In the genomic region with DNA sequence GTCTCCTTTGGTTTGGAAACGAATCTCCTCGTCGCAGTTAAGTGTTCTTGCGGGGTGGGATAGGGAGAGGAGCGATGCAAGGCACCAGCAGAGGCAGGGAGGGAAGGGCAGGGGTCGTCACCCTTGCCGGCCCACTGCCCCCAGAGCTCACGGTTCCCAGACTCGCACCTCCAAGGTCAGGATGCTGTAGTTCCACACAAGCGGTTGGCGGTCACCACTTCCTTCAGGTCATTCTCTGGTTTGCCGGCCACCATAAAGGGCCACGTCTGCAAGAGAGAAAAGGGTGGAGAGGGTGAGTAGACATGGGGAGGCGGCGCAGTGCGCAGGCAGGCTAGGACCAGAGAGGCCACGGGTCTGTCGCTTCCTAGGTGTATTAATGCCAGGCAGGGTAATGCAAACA, we compare ENCODE assay signal across 10 mouse cellular contexts. TPM values are rescaled to one million over a fixed set of nuclear protein-coding genes. Genes with fewer than 3 reads are reported as not detected.
A peak's percentile ranks its signal among the peaks of the same experiment; 100 is the strongest.
DNase-seq lines count a peak whose midpoint lies in the region; ATAC-seq lines count a peak whose summit lies in the region.
"Had no signal": no experiment of that assay in that cellular context is flagged by ENCODE, and none has a peak within 500 bp of the region (broad histone marks: within the 10 kb centered on the region; RNA-seq: fewer than 3 reads in every experiment).

No protein-coding gene starts in this region.

- no peak overlapping the region for H3K4me3 ChIP-seq in forebrain, embryonic 15.5 days
- no peak overlapping the region for H3K4me3 ChIP-seq in forebrain, embryonic 14.5 days (ENCODE audit: low read depth, low read length)
- H3K4me3 ChIP-seq in neural tube, embryonic 15.5 days (replicated peaks), result no peak overlapping the region
- peak overlapping the region; percentile 41 for H3K4me3 ChIP-seq in liver, embryonic 11.5 days (ENCODE audit: low read depth, low read length)
- peak overlapping the region; percentile 59 for H3K4me3 ChIP-seq in stomach, embryonic 16.5 days (replicated peaks; ENCODE audit: low read length)

- H3K27me3 ChIP-seq in forebrain, embryonic 15.5 days, result peaks cover 81% of the 10 kb centered on the region
- peaks cover 81% of the 10 kb centered on the region for H3K27me3 ChIP-seq in forebrain, embryonic 14.5 days (replicated peaks; ENCODE audit: control insufficient read depth, insufficient read depth, low read length)
- peaks cover 85% of the 10 kb centered on the region for H3K27me3 ChIP-seq in neural tube, embryonic 15.5 days (replicated peaks)
- peaks cover 88% of the 10 kb centered on the region for H3K27me3 ChIP-seq in liver, embryonic 11.5 days (replicated peaks; ENCODE audit: control insufficient read depth, insufficient read depth, low read length)
- peaks cover 16% of the 10 kb centered on the region for H3K27me3 ChIP-seq in stomach, embryonic 16.5 days (ENCODE audit: control insufficient read depth, insufficient read depth, low read length)

- H3K9ac ChIP-seq in forebrain, embryonic 15.5 days (replicated peaks), result no peak overlapping the region
- H3K9ac ChIP-seq in forebrain, embryonic 14.5 days (ENCODE audit: low read length), result no peak overlapping the region
- H3K9ac ChIP-seq in neural tube, embryonic 15.5 days (replicated peaks), result no peak overlapping the region
- H3K9ac ChIP-seq in liver, embryonic 11.5 days (ENCODE audit: low read depth, low read length), result peak overlapping the region; percentile 43; the same call in 1 of the 2 replicates
- H3K9ac ChIP-seq in stomach, embryonic 16.5 days (ENCODE audit: low read length), result peak overlapping the region; percentile 79

- H3K9me3 ChIP-seq in forebrain, embryonic 15.5 days, result no peaks in the 10 kb centered on the region
- no peaks in the 10 kb centered on the region for H3K9me3 ChIP-seq in forebrain, embryonic 14.5 days (replicated peaks; ENCODE audit: control insufficient read depth, low read length)
- no peaks in the 10 kb centered on the region for H3K9me3 ChIP-seq in neural tube, embryonic 15.5 days (replicated peaks)
- H3K9me3 ChIP-seq in liver, embryonic 11.5 days (ENCODE audit: control insufficient read depth, low read length), result no peaks in the 10 kb centered on the region
- H3K9me3 ChIP-seq in stomach, embryonic 16.5 days (replicated peaks; ENCODE audit: control insufficient read depth, low read length), result no peaks in the 10 kb centered on the region

- peak; percentile 32; the same call in 1 of the 2 replicates for ATAC-seq in forebrain, embryonic 15.5 days (replicated peaks)
- ATAC-seq in forebrain, embryonic 14.5 days, result no peak
- no peak for ATAC-seq in neural tube, embryonic 15.5 days (ENCODE audit: low FRiP score)
- ATAC-seq in liver, embryonic 11.5 days (replicated peaks; ENCODE audit: low FRiP score), result no peak
- no peak for ATAC-seq in stomach, embryonic 16.5 days (ENCODE audit: insufficient read depth, low FRiP score)
- ATAC-seq: hindbrain, postnatal 0 days had no signal

- no peak overlapping the region for H3K27ac ChIP-seq in forebrain, embryonic 15.5 days (replicated peaks)
- H3K27ac ChIP-seq in forebrain, embryonic 14.5 days (ENCODE audit: low read depth, low read length), result no peak overlapping the region
- H3K27ac ChIP-seq in neural tube, embryonic 15.5 days (replicated peaks), result no peak overlapping the region
- H3K27ac ChIP-seq in liver, embryonic 11.5 days (ENCODE audit: low read depth, low read length), result peak overlapping the region; percentile 32; the same call in 1 of the 2 replicates
- H3K27ac ChIP-seq in stomach, embryonic 16.5 days (ENCODE audit: low read length), result peak overlapping the region; percentile 93
- H3K27ac ChIP-seq: hindbrain, postnatal 0 days had no signal

- no peaks in the 10 kb centered on the region for H3K36me3 ChIP-seq in forebrain, embryonic 15.5 days
- no peaks in the 10 kb centered on the region for H3K36me3 ChIP-seq in forebrain, embryonic 14.5 days (ENCODE audit: control insufficient read depth, insufficient read depth, low read length)
- no peaks in the 10 kb centered on the region for H3K36me3 ChIP-seq in neural tube, embryonic 15.5 days
- H3K36me3 ChIP-seq in liver, embryonic 11.5 days (ENCODE audit: control insufficient read depth, insufficient read depth, low read length), result no peaks in the 10 kb centered on the region
- H3K36me3 ChIP-seq in stomach, embryonic 16.5 days (ENCODE audit: control insufficient read depth, insufficient read depth, low read length), result no peaks in the 10 kb centered on the region

- no peak overlapping the region for H3K4me2 ChIP-seq in forebrain, embryonic 15.5 days (replicated peaks)
- no peak overlapping the region for H3K4me2 ChIP-seq in forebrain, embryonic 14.5 days (ENCODE audit: low read length)
- no peak overlapping the region for H3K4me2 ChIP-seq in neural tube, embryonic 15.5 days
- peak overlapping the region; percentile 49 for H3K4me2 ChIP-seq in liver, embryonic 11.5 days
- peak overlapping the region; percentile 46 for H3K4me2 ChIP-seq in stomach, embryonic 16.5 days (ENCODE audit: low read depth, low read length)

- peaks cover 17% of the 10 kb centered on the region; the same call in 1 of the 2 replicates for H3K4me1 ChIP-seq in forebrain, embryonic 15.5 days
- H3K4me1 ChIP-seq in forebrain, embryonic 14.5 days (ENCODE audit: control insufficient read depth, insufficient read depth, low read length), result no peaks in the 10 kb centered on the region
- peaks cover 11% of the 10 kb centered on the region for H3K4me1 ChIP-seq in neural tube, embryonic 15.5 days
- no peaks in the 10 kb centered on the region; the same call in 1 of the 2 replicates for H3K4me1 ChIP-seq in liver, embryonic 11.5 days (replicated peaks; ENCODE audit: control insufficient read depth, insufficient read depth, low read length)
- H3K4me1 ChIP-seq in stomach, embryonic 16.5 days (ENCODE audit: control insufficient read depth, insufficient read depth, low read length), result peaks cover 5% of the 10 kb centered on the region; the same call in 1 of the 2 replicates

- WGBS in forebrain, embryonic 15.5 days, result under 1% methylated on average over 18 of the region's 18 CpGs
- under 1% methylated on average over 18 of the region's 18 CpGs for WGBS in forebrain, embryonic 14.5 days
- WGBS in neural tube, embryonic 15.5 days, result under 1% methylated on average over 18 of the region's 18 CpGs
- under 1% methylated on average over 18 of the region's 18 CpGs for WGBS in liver, embryonic 11.5 days
- WGBS in stomach, embryonic 16.5 days, result 3% methylated on average over 18 of the region's 18 CpGs

- no peak for DNase-seq in forebrain, embryonic 14.5 days (ENCODE audit: low spot score)
- DNase-seq in neural tube, embryonic 10.5 days (ENCODE audit: extremely low spot score, low spot score), result peak; percentile 62
- no peak for DNase-seq in liver, embryonic 11.5 days (ENCODE audit: low spot score)
- no peak for DNase-seq in c-Kit-positive CD71-positive TER-119-positive erythroid progenitor cells, embryonic 14.5 days (ENCODE audit: low spot score)
- DNase-seq in ovary, postnatal 36 days (ENCODE audit: low spot score), result no peak
- DNase-seq: adrenal gland, postnatal 25 days had no signal

RNA-seq across cellular contexts. Expression of gene Tcf21, which starts 2.4 kb away (rescaled TPM):
- polyA plus RNA-seq in forebrain, embryonic 15.5 days (2015; fragmentation: Nextera tagmentation; extraction: Ambion mirVana), result 0.29 and 0.45 TPM in 2 replicates
- 0.32 and 0.57 TPM in 2 replicates for polyA plus RNA-seq in forebrain, embryonic 14.5 days (2014; fragmentation: Nextera tagmentation; extraction: Ambion mirVana)
- polyA plus RNA-seq in neural tube, embryonic 15.5 days (2015; fragmentation: Nextera tagmentation; extraction: Ambion mirVana), result 20.9 TPM in 1 of 2 replicates, not detected in the other
- 21.9 and 25.1 TPM in 2 replicates for polyA plus RNA-seq in liver, embryonic 11.5 days (2014; fragmentation: Nextera tagmentation; extraction: Ambion mirVana)
- polyA plus RNA-seq in stomach, embryonic 16.5 days (2015; fragmentation: Nextera tagmentation; extraction: Ambion mirVana), result 189 and 202 TPM in 2 replicates

Comparison
In these comparisons a context has a peak if more than half of its experiments do, and no peak if none do; other contexts are left out.
1. H3K27ac ChIP-seq: peak in liver, embryonic 11.5 days (single experiment) and stomach, embryonic 16.5 days (single experiment); none in forebrain, embryonic 15.5 days (single experiment), forebrain, embryonic 14.5 days (single experiment) and neural tube, embryonic 15.5 days (single experiment).
2. H3K4me2 ChIP-seq: peak in liver, embryonic 11.5 days (single experiment) and stomach, embryonic 16.5 days (single experiment); none in forebrain, embryonic 15.5 days (single experiment), forebrain, embryonic 14.5 days (single experiment) and neural tube, embryonic 15.5 days (single experiment).
3. H3K4me3 ChIP-seq: peak in liver, embryonic 11.5 days (single experiment) and stomach, embryonic 16.5 days (single experiment); none in forebrain, embryonic 15.5 days (single experiment), forebrain, embryonic 14.5 days (single experiment) and neural tube, embryonic 15.5 days (single experiment).
4. H3K9ac ChIP-seq: peak in liver, embryonic 11.5 days (single experiment) and stomach, embryonic 16.5 days (single experiment); none in forebrain, embryonic 15.5 days (single experiment), forebrain, embryonic 14.5 days (single experiment) and neural tube, embryonic 15.5 days (single experiment).